Mouse (Mus musculus): Measurements from ENCODE around the gene Tenm2.

- TF ChIP-seq CTCF (IDR thresholded peaks at IDR 0.05) (no peak), POLR2A (IDR thresholded peaks at IDR 0.05; ENCODE audit: insufficient read depth, low read depth, low read length) (no peak)
Observed at GRCm38 (mm10) chr11:35963981-35964549, 1271.7 kb downstream of the Tenm2 start.
